Mouse (Mus musculus) lung, postnatal 14 days (tissue): ENCODE data around the gene Rap1a.

Source experiments
- DNase-seq: peaks from one replicate; pipeline ENCODE4 v3.0.0; 2021

Gene Rap1a

GRCm38 (mm10) chr3:105803600-105803999, 2.5 kb upstream of the Rap1a start:
- DNase-seq: no peak

GRCm38 (mm10) chr3:105800675-105801190, 403 bp downstream of the Rap1a start:
- peak; percentile 25 for DNase-seq

- no peak for DNase-seq
These were observed 921 bp downstream of the Rap1a start for GRCm38 (mm10) chr3:105800156-105800674.

- DNase-seq: no peak
These were observed 1.8 kb downstream of the Rap1a start for GRCm38 (mm10) chr3:105799375-105799774.

GRCm38 (mm10) chr3:105798770-105799169, 2.4 kb downstream of the Rap1a start:
- no peak for DNase-seq

GRCm38 (mm10) chr3:105797427-105797826, 3.7 kb downstream of the Rap1a start:
- no peak for DNase-seq

GRCm38 (mm10) chr3:105796761-105797160, 4.4 kb downstream of the Rap1a start:
- no peak for DNase-seq

GRCm38 (mm10) chr3:105794309-105794708, 6.8 kb downstream of the Rap1a start:
- DNase-seq: no peak

GRCm38 (mm10) chr3:105792309-105792708, 8.8 kb downstream of the Rap1a start:
- DNase-seq: no peak

GRCm38 (mm10) chr3:105791129-105791528, 10.0 kb downstream of the Rap1a start:
- DNase-seq: no peak

GRCm38 (mm10) chr3:105790338-105790737, 10.8 kb downstream of the Rap1a start:
- no peak for DNase-seq

- DNase-seq: no peak
These were observed 11.4 kb downstream of the Rap1a start for GRCm38 (mm10) chr3:105789776-105790175.

GRCm38 (mm10) chr3:105787328-105787727, 13.8 kb downstream of the Rap1a start:
- DNase-seq: no peak

- DNase-seq: no peak
These were observed 15.3 kb downstream of the Rap1a start for GRCm38 (mm10) chr3:105785865-105786264.

GRCm38 (mm10) chr3:105783809-105784208, 17.3 kb downstream of the Rap1a start:
- DNase-seq: no peak

- no peak for DNase-seq
These were observed 18.7 kb downstream of the Rap1a start for GRCm38 (mm10) chr3:105782406-105782805.

GRCm38 (mm10) chr3:105777997-105778396, 23.1 kb downstream of the Rap1a start:
- no peak for DNase-seq

- no peak for DNase-seq
These were observed 26.6 kb downstream of the Rap1a start for GRCm38 (mm10) chr3:105774496-105774895.

GRCm38 (mm10) chr3:105771534-105771933, 29.6 kb downstream of the Rap1a start:
- DNase-seq: peak; percentile 36

- DNase-seq: no peak
These were observed 30.3 kb downstream of the Rap1a start for GRCm38 (mm10) chr3:105770836-105771235.

GRCm38 (mm10) chr3:105769380-105769779, 31.8 kb downstream of the Rap1a start:
- DNase-seq: no peak

GRCm38 (mm10) chr3:105768529-105768928, 32.6 kb downstream of the Rap1a start:
- DNase-seq: no peak

- no peak for DNase-seq
These were observed 37.8 kb downstream of the Rap1a start for GRCm38 (mm10) chr3:105763132-105763851.

GRCm38 (mm10) chr3:105760063-105760462, 41.1 kb downstream of the Rap1a start:
- no peak for DNase-seq

GRCm38 (mm10) chr3:105758658-105759057, 42.5 kb downstream of the Rap1a start:
- no peak for DNase-seq
